Mouse (Mus musculus): Measurements from ENCODE around the gene Dock7.

DNA sequence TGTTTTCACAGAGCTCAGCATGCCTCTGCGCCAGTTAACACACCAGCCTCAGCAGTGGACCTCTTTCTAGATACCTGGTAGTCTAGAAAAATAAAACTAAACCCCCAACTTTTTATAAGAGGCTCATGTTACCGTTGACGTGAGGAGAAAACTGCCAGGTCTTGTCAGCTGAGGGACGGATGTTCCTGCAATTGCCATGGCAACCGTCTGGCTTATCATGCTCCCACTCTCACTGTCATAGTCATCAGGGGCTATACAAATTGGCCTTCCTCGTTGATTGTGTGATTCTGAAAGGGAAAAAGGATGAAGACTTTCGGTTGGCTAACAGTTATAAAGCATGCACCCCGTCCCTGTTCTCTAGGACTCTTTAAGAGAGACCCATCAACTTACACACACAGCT, 145.0 kb downstream of the Dock7 start:
- TF ChIP-seq CTCF (IDR thresholded peaks at IDR 0.05; ENCODE audit: insufficient read depth, low read depth, low read length) (no peak), POLR2A (IDR thresholded peaks at IDR 0.05; ENCODE audit: insufficient read depth, low read depth, low read length) (no peak)

Data from olfactory bulb, adult 2 months (tissue).